Mouse (Mus musculus) kidney, adult 9 months (tissue): ENCODE measurements around the gene Akirin1.

Experiments
- DNase-seq: peaks from one replicate; pipeline ENCODE4 v3.0.0; 2022

Gene Akirin1

GRCm38 (mm10) chr4:123717574-123718433 is 32.3 kb downstream of the Akirin1 start, which contains the start of gene Ndufs5:
Gene Ndufs5, minus strand, starts transcription at chr4:123718202.
- peak; percentile 97 for DNase-seq

GRCm38 (mm10) chr4:123712431-123712830 is 37.7 kb downstream of the Akirin1 start:
- DNase-seq, result no peak

- DNase-seq, result no peak
Measured at GRCm38 (mm10) chr4:123707340-123707739, 42.8 kb downstream of the Akirin1 start.

GRCm38 (mm10) chr4:123705340-123705739 is 44.8 kb downstream of the Akirin1 start:
- no peak for DNase-seq

GRCm38 (mm10) chr4:123693384-123693783 is 56.8 kb downstream of the Akirin1 start:
- DNase-seq, result no peak

GRCm38 (mm10) chr4:123692071-123692470 is 58.1 kb downstream of the Akirin1 start:
- no peak for DNase-seq

- DNase-seq, result no peak
Measured at GRCm38 (mm10) chr4:123690311-123690710, 59.8 kb downstream of the Akirin1 start.

- DNase-seq, result peak; percentile 66
Measured at GRCm38 (mm10) chr4:123687025-123687781, 62.9 kb downstream of the Akirin1 start.

GRCm38 (mm10) chr4:123686368-123687024 is 63.6 kb downstream of the Akirin1 start:
- no peak for DNase-seq

GRCm38 (mm10) chr4:123685506-123686242 is 64.5 kb downstream of the Akirin1 start:
- DNase-seq, result no peak

GRCm38 (mm10) chr4:123685046-123685445 is 65.1 kb downstream of the Akirin1 start:
- no peak for DNase-seq
